Mouse (Mus musculus) heart, adult 2 months (tissue): Measurements from ENCODE around the gene Ywhah. TPM values are rescaled to one million over a fixed set of nuclear protein-coding genes. Genes with fewer than 3 reads are reported as not detected.

Experiments
- DNase-seq, 2 experiments: peaks; one replicate each; pipeline ENCODE4 v3.0.0; 2021
- H3K27ac ChIP-seq: fragments of 200-600 bp; 2 replicates; pipeline ENCODE4 v1.8.1; 2022
- H3K27me3 ChIP-seq: fragments of 200-500 bp; 2 replicates; pipeline ENCODE4 v1.6.1; 2012; ENCODE audit warnings: mild to moderate bottlenecking, low read length, inconsistent platforms, mixed read lengths; ENCODE audit not compliant: control insufficient read depth, insufficient read depth
- H3K36me3 ChIP-seq: fragments of 200-500 bp; 2 replicates; pipeline ENCODE4 v1.6.1; 2012; ENCODE audit warnings: low read length, inconsistent platforms; ENCODE audit not compliant: control insufficient read depth, insufficient read depth
- H3K4me1 ChIP-seq: fragments of 200-500 bp; 2 replicates; pipeline ENCODE4 v1.6.1; 2011; ENCODE audit warnings: low read length; ENCODE audit not compliant: control insufficient read depth, insufficient read depth
- H3K4me3 ChIP-seq: fragments of 200-600 bp; 2 replicates; pipeline ENCODE4 v1.8.1; 2022
- H3K79me2 ChIP-seq: fragments of 200-500 bp; replicated peaks from 2 replicates; pipeline ENCODE4 v1.6.1; 2012; ENCODE audit warnings: mild to moderate bottlenecking, inconsistent platforms, low read length, moderate library complexity, mixed read lengths; ENCODE audit not compliant: control insufficient read depth, insufficient read depth
- H3K9ac ChIP-seq: fragments of 200-500 bp; 2 replicates; pipeline ENCODE4 v1.6.1; 2012; ENCODE audit warnings: low read depth, mild to moderate bottlenecking, control low read depth, inconsistent platforms, low read length, mixed read lengths
- CTCF ChIP-seq: fragments of 200-600 bp; IDR thresholded peaks from 2 replicates; pipeline ENCODE4 v1.8.1; 2022; ENCODE audit warnings: antibody characterized with exemption, mild to moderate bottlenecking, moderate library complexity
- EP300 ChIP-seq: fragments of 200-500 bp; IDR thresholded peaks from 2 replicates; pipeline ENCODE4 v1.6.1; 2011; ENCODE audit warnings: low read depth, low read length, control low read depth; ENCODE audit not compliant: insufficient read depth
- POLR2A ChIP-seq: fragments of 200-500 bp; IDR thresholded peaks from 2 replicates; pipeline ENCODE4 v1.6.1; 2011; ENCODE audit warnings: mild to moderate bottlenecking, low read depth, low read length, control low read depth; ENCODE audit not compliant: insufficient read depth
- WGBS: fragments of 180-500 bp; shearing (Covaris S2); methylation state at CpG from one replicate; pipeline ENCODE4 v1.1.7; 2018; 5-methylcytosine and 5-hydroxymethylcytosine counted together
- intact Hi-C: fragments of 180-260 bp; cut with DNase I; formaldehyde crosslinking; loops from one replicate; pipeline ENCODE4 v1.15.1; 2025
- long read RNA-seq: library from polyadenylated mRNA; stranded (forward); transcript quantifications from one replicate; pipeline ENCODE4 v2.0.0, GENCODE M21; 2021
- polyA plus RNA-seq: library from polyadenylated mRNA; depleted of rRNA; stranded (reverse); fragments of >200 nt; gene quantifications from 2 replicates; pipeline ENCODE4 v1.2.3, GENCODE M21; 2012; rRNA removed
- total RNA-seq, 2 experiments: library from RNA; stranded (reverse); gene quantifications; 2 replicates each; pipeline ENCODE4 v1.2.3; 2021

The Ywhah gene
- 100 to 1,000 TPM in 1 of 2 experiments, 10 to 100 TPM in 1; 75.4 to 106 TPM for total RNA-seq
- 82.2 and 114 TPM in 2 replicates for polyA plus RNA-seq
- long read RNA-seq, transcript Ywhah-201 (2 exons, 1,764 nt), result major isoform, 148 of 149 reads
- long read RNA-seq, partial matches to known transcripts, result 0 of 149 reads
- long read RNA-seq, other reads (novel, unspliced or antisense), result 1 of 149 reads

DNA sequence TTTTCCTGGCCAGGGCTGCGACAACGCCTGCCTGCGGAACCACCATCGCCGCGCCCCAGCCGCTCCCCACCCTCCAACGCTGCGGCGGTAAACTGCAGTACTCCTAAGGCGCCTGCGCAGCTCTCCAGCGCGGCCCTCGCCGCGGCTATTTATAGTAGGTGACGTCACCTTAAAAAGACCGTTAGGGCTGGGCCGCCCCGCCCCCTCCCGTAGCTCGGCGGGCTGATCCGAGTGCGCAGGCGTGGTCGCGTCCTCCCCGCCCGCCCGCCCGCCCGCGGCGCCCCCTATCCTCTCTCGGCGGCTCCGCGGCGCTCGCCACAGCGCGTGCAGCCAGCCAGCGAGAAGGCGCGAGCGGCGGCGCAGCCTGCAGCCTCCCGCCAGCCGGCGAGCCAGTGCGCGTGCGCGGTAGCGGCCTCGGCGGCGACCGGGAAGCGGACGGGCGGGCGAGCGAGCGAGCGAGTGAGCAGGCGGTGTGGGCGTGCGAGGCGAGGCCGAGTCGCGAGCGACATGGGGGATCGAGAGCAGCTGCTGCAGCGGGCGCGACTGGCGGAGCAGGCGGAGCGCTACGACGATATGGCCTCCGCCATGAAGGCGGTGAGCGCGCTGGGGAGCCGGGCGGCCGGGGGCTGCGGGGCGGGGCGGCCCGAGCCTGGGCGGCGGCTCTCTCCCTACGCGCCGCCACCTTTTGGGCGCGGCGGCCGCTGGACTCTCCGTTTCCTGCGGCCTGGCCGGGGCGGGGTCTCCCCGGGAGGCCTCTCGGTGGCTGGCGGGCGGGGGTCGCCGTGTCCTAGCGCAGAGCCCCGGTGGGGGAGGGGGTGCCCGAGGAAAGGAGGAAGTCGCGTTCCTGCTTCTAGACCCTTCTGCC is at the start of gene Ywhah:
Gene Ywhah (plus strand): TSS at position 256 of the 865 bp plus-strand sequence.
- peaks cover 12% of the 10 kb centered on the region for H3K4me1 ChIP-seq
- peak within 1 kb of the TSS; percentile 89 for H3K4me3 ChIP-seq
- peak within 1 kb of the TSS; percentile 100 for H3K27ac ChIP-seq
- H3K9ac ChIP-seq, result peak within 1 kb of the TSS; percentile 93
- peaks cover 16% of the 10 kb centered on the region for H3K36me3 ChIP-seq
- no peaks in the 10 kb centered on the region; the same call in 1 of the 2 replicates for H3K79me2 ChIP-seq
- TF ChIP-seq CTCF, result peak; percentile 84
- TF ChIP-seq EP300, result no peak
- TF ChIP-seq POLR2A, result peak; percentile 94
- no peaks in the 10 kb centered on the region for H3K27me3 ChIP-seq
- WGBS, result under 1% methylated on average over 113 of the region's 121 CpGs
- DNase-seq, result peak; percentile 96 to 98
- intact Hi-C loops, result loop anchor here (10.0 kb wide), 2 partner anchors 256 to 304 kb away; partner anchors contain the start of gene Ctbp1

DNA sequence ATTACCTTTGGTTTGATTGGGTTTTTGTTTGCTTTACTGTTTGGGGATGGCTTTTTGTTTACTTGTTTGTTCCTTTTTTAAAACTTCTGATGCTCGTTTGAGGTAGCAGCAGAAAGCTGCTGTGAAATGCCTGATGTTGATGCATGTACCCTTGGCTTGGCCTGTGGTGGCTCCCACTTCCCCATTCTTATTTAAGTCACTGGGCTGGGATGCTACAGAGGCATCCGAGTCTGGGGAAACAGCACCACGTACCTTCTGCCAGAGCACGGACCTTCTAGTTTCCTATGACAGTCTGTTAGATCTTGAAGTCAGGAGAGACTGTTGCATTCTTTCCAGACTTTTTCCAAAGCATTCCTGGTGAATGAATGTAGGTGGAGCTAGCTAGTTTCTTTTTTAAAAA is 42.1 kb upstream of the Ywhah start:
- intact Hi-C loops, result no loop called here
- no peak for DNase-seq
- H3K36me3 ChIP-seq, result peaks cover 5% of the 10 kb centered on the region; the same call in 1 of the 2 replicates
- WGBS, result 76% methylated on average over 4 of the region's 4 CpGs
- no peaks in the 10 kb centered on the region for H3K27me3 ChIP-seq
- no peak overlapping the region for H3K9ac ChIP-seq
- no peaks in the 10 kb centered on the region for H3K4me1 ChIP-seq
- TF ChIP-seq EP300, result no peak
- TF ChIP-seq CTCF, result no peak
- no peak for TF ChIP-seq POLR2A
- H3K27ac ChIP-seq, result no peak overlapping the region
- no peaks in the 10 kb centered on the region for H3K79me2 ChIP-seq
- no peak overlapping the region for H3K4me3 ChIP-seq

DNA sequence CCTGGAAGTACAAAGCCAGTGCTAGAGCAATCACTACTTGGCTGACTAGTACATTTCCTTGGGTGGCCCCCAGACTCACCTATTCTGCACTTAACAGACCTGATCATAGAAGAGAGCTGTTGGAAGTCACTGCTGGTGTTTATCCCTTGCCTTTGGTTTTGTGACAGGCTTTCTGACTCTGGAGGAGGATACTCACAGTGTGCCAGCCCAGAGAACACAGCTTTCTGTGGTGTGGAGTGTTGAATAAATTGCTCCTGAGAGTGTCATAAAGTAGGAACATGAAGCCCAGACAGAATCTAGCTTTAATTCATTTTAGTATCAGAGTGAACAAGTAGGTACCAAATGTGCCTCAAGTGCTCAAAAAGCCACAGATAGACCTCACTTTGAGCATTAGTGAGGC is 41.4 kb upstream of the Ywhah start:
- TF ChIP-seq EP300 (no peak), POLR2A (no peak), CTCF (no peak)
- intact Hi-C loops, result no loop called here
- peaks cover 5% of the 10 kb centered on the region; the same call in 1 of the 2 replicates for H3K36me3 ChIP-seq
- no peak for DNase-seq
- H3K27ac ChIP-seq, result no peak overlapping the region
- no peaks in the 10 kb centered on the region for H3K4me1 ChIP-seq
- H3K9ac ChIP-seq, result no peak overlapping the region
- H3K79me2 ChIP-seq, result no peaks in the 10 kb centered on the region
- no peaks in the 10 kb centered on the region for H3K27me3 ChIP-seq
- no peak overlapping the region for H3K4me3 ChIP-seq

DNA sequence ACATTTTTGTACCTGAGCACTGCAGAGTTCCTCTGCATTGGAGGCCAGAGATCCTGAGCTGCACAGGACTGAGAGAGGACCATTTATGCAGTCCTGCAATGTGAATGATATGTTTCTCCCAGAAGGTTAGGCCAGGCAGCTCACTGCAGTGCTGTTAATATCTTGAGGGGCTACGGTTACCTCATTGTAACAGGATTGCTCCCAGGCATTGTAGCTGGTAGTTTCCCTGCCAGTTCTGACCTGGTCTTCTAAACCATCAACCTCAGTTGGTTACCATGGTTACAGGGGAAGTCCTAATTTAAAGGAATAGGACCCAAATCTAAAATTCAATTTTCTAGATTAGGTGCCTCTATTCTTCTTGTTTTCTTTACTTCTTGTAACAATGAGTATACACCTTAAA is 33.2 kb upstream of the Ywhah start:
- TF ChIP-seq CTCF (no peak), EP300 (no peak), POLR2A (no peak)
- H3K79me2 ChIP-seq, result no peaks in the 10 kb centered on the region
- no peak overlapping the region for H3K9ac ChIP-seq
- WGBS, result 89% methylated on average over 1 of the region's 1 CpGs
- H3K27ac ChIP-seq, result no peak overlapping the region
- intact Hi-C loops, result no loop called here
- H3K36me3 ChIP-seq, result no peaks in the 10 kb centered on the region
- no peak overlapping the region for H3K4me3 ChIP-seq
- no peaks in the 10 kb centered on the region for H3K4me1 ChIP-seq
- no peak for DNase-seq
- no peaks in the 10 kb centered on the region for H3K27me3 ChIP-seq

DNA sequence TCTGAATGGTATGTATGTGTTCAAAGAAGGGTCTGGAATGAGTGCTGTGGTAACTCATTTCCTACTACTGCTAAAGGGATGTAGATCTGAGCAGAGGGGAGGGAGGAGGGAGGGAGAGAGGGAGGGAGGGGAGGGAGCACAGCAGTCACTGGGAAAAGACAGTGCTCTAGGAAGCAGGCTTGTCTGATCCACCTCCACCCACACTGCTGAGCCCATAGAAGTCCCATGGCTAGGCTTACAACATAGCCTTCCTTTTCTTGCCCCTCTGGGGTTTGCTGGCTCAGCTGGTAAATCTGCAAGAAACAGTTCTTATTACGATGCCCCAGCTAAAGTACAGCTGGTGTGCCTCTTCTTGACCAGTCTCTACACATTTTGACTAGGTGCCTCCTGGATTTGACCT is 30.7 kb upstream of the Ywhah start:
- no peak for TF ChIP-seq EP300
- no peak for TF ChIP-seq CTCF
- no peak for TF ChIP-seq POLR2A
- Histone ChIP-seq H3K79me2 (no peaks in the 10 kb centered on the region), H3K27ac (no peak overlapping the region), H3K4me3 (no peak overlapping the region), H3K27me3 (no peaks in the 10 kb centered on the region), H3K36me3 (no peaks in the 10 kb centered on the region), H3K4me1 (no peaks in the 10 kb centered on the region; the same call in 1 of the 2 replicates), H3K9ac (no peak overlapping the region)
- 76% methylated on average over 1 of the region's 1 CpGs for WGBS
- no peak for DNase-seq
- intact Hi-C loops, result no loop called here
